Mouse (Mus musculus): Measurements from ENCODE around the gene Bcl2l1. TPM values are rescaled to one million over a fixed set of nuclear protein-coding genes. Genes with fewer than 3 reads are reported as not detected.

Bcl2l1 gene
- polyA plus RNA-seq, 1 experiment from 2014 or later: 178 TPM

DNA sequence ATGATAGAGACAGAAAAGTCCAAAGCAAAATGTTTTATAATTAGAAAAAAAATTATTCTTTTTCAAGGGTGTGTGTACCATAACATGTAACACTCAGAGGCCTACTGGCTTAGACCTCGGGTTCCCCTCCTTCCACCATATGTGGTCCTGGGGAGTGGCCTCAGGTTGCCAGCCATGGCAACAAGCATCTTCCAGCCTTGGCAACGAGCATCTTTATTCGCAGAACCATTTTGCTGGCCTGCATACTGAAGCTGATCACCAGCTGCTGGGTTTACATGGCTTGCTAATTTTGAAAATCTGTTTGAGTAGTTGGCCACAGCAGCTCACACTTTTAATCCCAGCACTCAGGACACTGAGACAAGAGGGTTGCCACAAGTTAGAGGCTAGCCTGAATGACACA, 55.5 kb downstream of the Bcl2l1 start:
- no peak for DNase-seq (ENCODE audit: low spot score)

DNA sequence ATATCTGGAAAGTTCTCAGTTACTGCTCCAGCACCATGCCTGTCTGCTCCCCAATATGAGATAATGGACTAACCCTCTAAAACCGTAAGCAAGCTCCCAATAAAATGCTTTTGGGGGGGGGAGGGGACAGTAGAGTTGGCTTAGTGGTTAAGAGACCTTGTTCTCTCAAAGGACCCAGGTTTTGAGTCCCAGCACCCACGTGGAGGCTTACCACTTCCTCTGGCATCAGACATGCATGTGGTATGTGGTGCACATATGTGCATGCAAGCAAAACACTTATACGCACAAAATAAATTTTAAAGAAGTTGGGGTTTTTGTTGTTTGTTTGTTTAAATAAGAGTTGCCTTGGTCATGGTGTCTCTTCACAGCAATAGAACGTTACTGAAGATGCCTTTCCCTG, 56.2 kb downstream of the Bcl2l1 start:
- DNase-seq (ENCODE audit: low spot score): peak; percentile 87

DNA sequence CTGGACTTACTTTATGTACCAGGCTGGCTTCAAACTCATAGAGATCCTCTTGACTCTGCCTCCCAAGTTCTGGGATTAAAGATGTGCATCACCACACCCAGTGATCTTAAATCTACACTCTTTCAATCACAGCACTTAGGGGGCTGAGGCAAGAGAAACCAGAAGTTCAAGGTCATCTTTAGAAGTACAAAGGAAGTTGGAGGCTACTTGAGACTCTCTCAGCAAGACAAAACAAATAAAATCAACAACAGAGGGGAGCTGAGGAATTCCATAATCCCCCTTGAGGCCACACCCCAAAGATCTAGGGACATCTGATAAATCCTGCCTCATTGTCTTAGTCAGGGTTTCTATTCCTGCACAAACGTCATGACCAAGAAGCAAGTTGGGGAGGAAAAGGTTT, 59.3 kb downstream of the Bcl2l1 start:
- DNase-seq (ENCODE audit: low spot score): no peak

DNA sequence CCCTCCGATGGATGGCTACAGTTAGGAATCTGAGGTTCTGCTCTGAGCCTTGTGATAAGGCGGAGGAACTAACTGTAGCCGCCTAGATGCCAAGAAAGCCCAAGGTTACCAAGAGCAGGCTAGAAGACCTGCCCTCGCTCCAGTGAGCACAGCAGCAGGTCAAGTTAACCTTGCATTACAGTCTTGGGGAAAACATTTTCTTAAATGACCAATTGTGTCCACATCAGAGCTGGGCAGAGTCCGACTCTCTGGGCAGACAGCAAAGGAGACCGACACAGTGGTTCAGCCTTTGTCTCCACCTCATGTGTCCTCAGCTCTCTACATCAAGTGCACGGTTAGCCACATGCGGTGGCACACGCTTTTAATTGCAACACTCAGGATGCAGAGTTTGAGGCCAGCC, 60.0 kb downstream of the Bcl2l1 start:
- no peak for DNase-seq (ENCODE audit: low spot score)

DNA sequence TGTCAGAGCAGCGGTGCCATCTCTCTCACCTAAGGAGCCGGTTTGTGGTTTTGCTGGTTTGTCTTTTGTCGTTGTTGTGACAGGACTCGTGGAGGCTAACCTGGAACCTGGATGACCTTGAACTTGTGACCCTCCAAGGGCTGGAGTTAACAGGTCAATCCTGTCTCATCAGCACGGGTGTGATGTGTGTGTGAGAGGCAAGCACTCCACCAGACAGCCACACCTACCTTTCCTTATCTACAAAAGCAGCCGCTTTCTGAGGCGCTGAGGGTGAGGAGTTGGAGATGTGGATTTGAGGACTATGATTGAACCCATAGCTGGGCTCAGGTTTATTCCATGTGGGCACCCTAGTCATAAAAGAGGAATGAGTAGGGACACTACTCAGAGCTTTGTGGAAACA, 61.9 kb downstream of the Bcl2l1 start:
- DNase-seq (ENCODE audit: low spot score): no peak

DNA sequence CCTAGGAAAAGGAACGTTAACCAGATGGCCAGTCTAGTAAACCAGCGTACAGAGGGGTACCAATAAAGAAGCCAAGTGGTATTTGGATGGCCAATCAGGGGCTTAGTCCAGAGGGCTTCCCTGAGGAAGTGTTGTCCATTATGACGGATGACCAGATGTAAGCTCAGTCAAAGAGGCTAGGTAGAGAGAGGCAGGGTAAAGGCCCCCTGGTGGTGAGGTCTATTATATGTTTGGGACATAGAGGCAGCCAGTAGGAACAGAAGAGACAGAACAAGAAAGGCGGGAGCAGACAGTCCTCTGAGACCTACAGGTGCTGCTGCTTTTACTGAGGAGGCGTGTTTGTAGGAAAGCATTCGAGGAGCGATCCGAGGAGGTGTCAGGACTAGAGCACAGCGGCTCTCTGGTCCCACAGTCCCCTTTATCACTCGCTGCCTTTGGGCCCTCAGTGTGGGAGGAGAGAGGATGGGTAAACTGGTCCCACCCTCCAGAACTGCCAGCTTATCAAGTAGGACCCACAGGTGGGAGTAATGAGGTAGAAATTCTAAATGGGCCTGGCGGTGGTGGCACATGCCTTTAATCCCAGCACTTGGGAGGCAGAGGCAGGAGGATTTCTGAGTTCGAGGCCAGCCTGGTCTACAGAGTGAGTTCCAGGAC, 63.8 kb downstream of the Bcl2l1 start:
- peak; percentile 69 for DNase-seq (ENCODE audit: low spot score)

DNA sequence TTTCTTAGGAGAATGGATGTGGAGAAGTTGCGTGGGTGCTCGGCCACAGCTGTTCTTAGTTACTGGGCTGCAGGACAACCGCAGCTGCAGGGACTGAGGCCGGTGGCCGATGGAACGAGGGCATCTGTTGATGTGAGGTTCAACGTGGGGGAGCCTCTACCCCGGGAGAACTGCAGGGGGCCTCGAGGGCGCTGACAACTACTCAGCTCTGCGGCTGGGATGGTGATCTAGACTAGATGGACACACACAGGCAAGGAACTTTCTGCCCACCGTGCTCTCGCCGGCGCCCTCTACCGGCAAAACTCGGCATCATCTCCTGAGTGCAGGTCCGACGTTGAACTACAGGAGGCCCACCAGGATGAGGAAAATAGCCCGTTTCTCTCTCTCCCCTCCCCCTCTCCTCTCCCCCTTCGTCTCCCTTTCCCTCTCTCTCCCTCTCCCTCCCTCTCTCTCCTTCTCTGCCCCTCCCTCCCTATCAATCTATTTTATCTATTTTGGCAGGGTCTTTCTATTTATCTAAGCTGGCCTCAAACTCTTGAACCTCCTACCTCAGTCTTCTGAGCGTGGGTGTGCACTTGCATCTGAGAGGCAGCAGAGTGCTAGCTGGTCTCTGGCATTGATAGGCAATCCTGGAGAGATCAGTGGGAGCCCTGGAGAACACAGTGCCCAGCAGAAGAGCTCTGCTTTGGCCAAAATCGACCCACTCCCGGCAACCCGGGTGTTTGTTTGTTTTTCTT, 65.0 kb downstream of the Bcl2l1 start:
- peak; percentile 89 for DNase-seq (ENCODE audit: low spot score)

DNA sequence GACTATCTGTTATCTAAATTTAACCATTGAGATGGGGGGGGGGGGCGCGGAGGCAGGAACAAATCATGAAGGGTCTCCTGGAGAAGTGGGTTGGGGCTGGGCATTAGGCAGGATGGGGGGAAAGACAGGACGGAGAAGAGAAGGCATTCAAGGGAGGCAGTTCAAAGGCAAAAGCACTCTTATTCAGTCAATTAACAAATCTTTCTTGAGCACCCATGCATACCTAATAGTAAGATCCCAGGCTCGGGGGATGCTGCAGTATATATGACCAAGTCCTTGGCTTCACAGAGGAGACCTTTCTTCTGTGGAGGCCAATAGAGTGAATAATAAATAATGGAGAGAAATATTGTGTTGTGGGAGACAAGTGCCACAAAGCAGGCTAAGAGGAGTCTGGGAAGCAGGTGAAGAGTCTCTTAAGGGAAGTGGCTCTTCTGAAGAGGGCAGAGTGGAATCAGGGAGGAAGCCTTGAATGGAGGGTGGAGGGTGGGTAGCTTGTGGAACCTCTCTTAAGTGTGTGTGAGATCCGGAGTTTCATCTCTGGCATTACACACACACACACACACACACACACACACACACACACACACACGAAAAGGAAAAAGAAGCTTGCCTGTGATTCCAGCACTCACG, 66.4 kb downstream of the Bcl2l1 start:
- DNase-seq (ENCODE audit: low spot score): peak; percentile 1

DNA sequence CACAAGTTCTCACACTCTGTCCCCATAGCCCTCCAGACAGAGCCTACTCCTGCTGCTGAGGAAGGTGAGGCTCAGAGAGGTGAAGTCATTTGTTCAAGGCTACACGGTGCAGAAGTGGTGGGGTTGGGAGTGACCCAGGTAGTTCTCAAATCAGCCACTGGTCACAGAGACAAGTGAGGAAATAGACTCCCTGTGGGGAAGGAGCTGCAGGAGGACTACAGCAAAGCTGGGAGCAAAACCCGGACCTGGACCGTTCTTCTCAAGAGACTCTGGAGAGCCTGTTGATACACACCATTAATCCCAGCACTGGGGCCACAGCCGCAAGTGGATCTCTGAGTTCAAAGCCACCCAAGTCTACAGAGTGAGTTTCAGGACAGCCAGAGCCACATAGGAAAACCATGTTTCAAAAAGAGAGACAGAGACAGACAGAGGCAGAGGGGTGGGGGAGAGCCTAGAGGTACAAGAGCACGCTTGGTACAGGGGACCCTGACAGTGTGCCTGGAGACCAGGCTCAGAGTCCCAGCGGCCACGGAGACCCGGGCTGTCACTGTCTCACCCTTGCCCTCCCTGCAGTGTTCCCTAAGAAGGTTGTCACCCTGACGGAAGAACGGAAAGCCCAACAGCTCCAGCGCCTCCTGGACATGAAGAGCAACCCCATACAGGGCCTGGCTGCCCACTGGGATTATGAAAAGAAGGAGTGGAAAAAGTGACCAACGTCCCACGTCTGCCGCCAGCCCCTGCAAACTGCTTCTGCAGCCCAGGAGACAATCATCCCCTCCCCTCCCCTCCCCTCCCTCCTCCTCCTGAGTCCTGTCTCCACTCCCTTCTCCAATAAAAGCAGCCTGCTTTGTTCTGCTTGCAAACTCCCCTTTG, 67.1 kb downstream of the Bcl2l1 start:
- DNase-seq (ENCODE audit: low spot score): peak; percentile 1

DNA sequence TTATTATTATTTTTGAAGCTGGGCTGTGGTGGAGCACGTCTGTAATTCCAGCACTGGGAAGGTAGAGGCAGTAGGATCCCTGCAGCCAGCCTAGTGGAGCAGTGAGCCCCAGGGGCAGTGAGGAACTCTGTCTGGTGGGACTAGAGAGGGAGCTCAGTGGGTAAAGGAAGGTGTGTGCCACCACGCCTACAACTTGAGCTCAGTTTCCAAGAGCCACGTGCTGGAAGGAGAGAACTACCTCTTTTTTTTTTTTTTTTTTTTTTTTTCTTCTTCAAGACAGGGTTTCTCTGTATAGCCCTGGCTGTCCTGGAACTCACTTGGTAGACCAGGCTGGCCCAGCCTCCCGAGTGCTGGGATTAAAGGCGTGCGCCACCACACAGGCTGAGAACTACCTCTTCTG, 68.2 kb downstream of the Bcl2l1 start:
- DNase-seq (ENCODE audit: low spot score): no peak

DNA sequence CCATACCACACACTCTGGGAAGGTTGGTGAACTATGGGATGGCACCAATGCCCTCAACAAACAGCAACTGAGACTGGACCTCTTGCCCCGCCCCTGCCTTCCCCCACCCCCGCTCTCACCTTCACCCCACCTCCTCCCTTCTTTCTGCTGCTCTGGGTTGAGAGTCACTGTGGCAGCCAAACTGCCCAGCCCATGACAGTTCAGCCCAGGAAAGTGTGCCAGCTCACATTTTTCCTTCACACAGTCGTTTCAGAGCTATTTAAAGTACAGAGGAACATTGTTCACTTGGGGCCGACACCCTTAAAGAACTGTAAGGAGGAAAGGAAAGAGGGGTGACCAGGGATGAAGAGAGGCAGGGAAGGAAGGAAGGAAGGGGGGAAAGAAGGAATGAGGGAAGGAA, 73.2 kb downstream of the Bcl2l1 start:
- DNase-seq (ENCODE audit: low spot score): no peak

DNA sequence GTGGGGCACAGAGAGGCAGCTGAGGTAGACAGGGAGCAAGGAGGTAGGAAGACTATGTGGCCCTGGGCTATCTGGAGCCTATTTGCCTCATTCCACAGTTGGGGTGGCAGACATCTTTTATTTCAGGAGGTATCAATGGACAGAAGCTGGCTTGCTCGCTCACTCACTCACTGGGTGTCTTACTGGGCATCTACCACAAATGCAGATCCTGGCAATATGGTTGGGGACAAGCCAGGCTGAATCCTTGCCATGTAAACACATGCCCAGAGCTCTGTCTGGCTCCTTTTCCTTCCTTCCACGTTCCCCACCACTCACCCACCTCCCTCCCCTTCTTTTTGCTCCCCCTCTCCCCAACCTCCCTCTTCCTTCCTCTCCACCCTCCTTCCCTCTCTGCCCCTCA, 74.0 kb downstream of the Bcl2l1 start:
- DNase-seq (ENCODE audit: low spot score): no peak

DNA sequence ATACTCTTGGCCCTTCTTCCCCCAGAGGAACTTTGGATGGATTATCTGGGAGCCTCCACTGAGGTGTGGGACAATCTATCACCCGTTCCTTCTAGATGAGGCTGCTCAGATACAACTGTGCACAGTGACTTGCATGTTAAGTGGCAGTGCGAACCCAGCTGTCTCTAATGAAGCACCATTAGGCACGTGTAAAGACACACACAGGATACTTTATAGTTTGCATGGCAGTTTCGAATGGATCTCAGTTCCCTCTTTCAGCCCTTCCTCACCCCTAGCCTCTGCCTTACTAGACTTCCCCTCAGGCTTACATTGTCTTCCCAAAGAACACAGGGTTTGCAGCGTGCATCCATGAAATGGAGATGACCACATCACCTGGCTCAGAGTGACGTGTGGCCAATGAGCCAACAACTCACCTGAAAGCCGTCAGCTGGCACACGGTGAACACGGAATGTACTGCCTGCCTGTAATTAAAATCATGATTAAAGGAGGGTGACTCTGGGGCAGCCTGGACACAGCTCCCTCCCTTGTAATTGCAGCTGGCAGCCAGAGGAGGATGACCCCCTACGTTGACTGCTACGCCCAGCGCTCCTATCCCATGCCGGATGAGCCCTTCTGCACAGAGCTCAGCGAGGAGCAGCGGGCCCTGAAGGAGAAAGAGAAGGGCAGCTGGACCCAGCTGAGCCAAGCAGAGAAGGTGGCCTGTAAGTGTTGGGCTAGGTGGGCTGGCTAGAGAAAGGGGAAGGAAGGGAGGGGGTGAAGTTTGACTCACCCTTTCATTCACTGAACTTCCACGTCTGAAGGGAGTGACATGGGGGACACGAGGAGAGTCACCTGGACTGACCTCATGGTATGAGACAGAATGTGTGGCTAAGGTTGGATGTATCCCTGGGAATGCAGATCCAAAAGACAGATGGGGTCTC, 74.8 kb downstream of the Bcl2l1 start:
- no peak for DNase-seq (ENCODE audit: low spot score)

DNA sequence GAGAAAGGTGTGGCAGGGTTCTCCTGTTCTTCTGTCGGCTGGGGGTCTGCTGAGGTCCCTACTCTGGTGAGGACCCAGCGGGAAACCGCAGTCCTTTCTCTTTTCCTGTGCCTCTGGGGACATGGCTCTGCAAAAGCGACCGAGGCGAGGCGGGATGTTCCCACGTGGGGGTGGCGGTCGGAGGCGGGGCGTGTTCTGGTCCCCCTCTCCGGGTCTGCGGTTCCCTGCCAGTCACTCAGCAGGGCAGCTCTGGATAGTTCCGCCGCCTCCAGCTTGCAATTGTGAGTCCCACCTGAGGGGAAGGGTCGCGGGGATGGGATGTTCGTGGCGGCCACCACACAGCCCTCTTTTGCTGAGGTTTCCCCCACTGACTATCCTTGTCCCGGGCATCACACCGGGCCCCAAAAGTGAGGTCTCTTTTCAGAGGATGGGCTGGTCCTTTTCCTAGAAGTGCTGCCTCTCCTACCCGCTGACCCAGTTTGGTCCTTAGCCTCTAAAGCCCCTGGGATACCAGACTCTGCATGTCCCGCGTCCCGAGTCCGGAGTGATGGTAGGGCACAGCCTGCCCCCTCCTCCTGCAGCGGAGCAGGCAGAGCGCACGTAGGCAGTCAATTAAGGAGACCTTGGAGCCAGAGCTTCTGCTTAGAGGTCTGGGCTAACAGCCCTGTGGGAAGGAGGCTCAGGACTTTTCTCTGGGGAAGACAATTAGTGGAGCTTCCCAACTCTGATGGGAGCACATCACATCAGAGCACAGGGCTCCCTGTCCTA, 77.4 kb downstream of the Bcl2l1 start, which contains the start of gene Cox4i2:
TSS of gene Cox4i2 (plus strand) at position 230 of the 768 bp plus-strand sequence.
- peak; percentile 45 for DNase-seq (ENCODE audit: low spot score)

DNA sequence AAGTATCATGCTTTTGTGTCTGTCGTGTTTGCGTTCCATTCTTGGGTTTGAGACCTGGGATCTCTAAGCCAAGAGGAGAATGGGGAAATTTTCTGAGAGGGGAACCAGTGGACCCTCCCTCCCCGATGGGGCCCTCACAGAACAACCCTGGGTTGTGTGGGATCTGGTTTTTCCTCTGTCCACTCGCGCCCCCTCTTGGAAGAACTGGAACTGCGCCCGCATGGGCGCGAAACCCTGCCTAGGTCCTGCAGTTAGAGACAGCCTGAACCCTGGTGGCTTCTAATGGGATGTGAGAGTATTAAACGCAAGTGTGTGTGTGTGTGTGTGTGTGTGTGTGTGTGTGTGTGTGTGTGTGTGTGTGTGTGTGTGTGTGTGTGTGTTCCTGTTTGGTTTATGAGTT, 89.1 kb downstream of the Bcl2l1 start:
- peak; percentile 75 for DNase-seq (ENCODE audit: low spot score)

DNA sequence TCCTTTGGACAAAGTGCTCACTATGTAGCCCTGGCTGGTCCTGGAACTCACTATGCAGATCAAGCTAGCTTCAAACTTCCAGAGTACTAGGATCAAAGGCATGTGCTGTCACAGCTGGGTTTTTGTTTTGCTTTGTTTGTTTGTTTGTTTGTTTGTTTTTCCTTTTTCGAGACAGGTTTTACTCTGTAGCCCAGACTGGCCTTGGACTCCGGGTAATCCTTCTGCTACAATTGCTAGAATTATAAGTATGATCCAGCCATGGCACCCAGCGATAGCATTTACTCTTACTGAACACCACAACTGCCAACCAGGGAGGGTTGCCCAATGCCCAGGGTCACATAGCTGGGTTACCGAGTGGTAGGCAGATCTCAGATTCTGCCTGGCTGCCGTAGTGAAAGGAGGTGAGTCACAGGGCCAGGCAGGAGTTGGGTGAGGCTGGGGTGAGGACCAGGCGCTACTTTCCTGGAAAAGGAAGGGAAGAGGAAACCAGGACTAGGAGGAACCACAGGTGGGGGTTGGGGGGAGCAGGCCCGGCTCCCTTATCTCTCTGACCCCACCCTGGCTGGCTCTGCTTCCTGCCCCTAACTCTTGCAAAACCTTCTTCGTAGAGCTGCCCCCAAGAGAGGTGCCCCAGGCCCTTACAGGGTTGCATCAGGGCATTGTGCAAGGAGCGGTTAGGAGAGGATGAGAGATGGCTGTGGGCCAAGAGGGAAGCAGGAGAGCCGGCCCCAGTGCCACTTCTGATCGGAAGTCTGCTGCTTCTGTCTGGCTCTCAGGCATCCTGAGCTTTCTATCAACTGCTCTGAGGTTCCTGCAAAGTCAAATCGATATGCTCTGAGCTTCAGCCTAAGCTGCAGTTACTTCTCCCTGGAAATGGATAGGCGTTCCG, 90.1 kb downstream of the Bcl2l1 start:
- DNase-seq (ENCODE audit: low spot score): peak; percentile 45

DNA sequence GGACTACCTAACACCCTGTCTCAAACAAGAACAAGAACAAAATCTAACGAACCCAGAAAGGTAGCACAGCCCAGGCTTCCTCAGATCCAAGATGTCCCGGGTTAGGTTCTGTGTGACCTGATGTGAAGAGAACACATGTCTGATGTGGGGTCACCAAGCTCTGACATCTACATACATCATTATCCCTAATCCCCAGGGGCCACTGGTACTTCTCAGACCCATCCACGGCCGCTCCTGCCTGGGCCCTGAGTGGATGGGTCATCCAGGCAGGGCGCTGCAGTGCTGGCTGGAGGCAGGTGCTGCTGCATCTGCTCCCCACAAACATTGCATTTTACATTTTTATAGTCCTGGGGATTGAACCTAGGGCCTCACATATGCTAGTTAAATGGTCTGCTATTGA, 91.0 kb downstream of the Bcl2l1 start:
- no peak for DNase-seq (ENCODE audit: low spot score)

DNA sequence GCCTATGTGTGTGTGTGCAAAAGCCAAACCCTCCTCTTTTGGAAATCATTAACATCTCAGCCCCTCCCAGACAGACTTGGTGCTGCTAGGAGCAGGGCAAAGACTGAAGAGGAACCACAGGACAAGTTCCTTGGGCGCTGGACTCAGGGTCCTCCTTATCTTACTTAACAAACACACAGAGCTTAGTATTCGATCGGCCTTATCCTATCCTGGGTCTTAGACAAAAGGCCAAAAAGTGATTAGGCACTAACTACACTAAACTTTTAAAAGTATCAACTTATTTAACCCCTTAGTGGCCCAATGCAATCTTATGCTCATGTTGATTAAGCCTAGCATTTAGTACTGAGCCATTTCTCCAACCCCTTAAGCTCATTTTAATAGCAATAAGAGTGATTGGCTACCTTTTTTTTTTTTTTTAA, 91.7 kb downstream of the Bcl2l1 start:
- no peak for DNase-seq (ENCODE audit: low spot score)
